Mouse (Mus musculus): ENCODE measurements around the gene Gnb5.

DNA sequence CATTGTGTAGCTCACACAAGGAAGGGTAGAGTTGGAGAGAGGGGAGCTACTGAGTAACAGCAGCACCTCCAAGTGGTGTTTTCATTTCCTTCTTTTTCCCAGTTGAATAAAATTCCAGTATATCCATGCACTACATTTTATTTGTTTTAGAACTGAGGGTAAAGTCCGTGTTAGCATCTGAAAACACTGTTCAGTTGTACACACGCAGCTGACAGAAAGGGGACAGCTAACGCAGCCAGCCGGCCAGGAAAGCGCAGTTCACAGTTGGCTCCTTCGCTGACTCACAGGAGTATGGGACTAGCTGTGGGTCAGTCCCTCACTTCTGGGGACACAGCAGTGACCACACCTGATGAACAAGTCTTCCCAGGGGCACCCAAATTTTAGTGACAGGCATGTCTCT lies 38.9 kb upstream of the Gnb5 start:
- TF ChIP-seq EP300 (IDR thresholded peaks at IDR 0.05; ENCODE audit: low read depth) (no peak), CTCF (IDR thresholded peaks at IDR 0.05; ENCODE audit: low read depth) (no peak)

Measured in heart, postnatal 0 days (tissue).